Mouse (Mus musculus) cerebellum, adult (tissue): ENCODE results near the gene Adprhl1.

ENCODE experiments used
- ATAC-seq: cut with Nextera tagmentation; 2 replicates; pipeline ENCODE4 v1.9.2; 2017; ENCODE audit warnings: mild to moderate bottlenecking, moderate library complexity, mixed read lengths; ENCODE audit not compliant: insufficient number of reproducible peaks, low FRiP score, low TSS enrichment

Adprhl1 gene

DNA sequence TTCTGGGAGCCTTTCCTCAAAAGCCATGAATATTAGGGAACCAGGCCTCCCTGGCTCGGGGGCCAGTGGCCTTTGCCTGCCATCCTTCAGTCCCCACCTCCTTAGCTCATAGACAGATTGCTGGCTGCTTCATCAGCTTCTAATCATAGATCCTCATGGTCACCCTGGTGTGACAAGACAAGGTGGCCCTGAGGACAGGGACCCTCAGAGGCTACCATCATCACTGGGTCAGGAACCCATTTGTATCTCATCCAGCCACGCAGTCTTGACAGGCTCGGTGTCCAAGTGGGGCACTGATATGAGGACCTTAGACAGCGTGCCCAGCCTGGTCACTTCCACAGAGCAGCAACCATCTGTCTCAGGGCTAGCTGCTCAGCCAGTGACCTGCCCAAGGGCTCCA is 23.5 kb downstream of the Adprhl1 start:
- no peak for ATAC-seq

DNA sequence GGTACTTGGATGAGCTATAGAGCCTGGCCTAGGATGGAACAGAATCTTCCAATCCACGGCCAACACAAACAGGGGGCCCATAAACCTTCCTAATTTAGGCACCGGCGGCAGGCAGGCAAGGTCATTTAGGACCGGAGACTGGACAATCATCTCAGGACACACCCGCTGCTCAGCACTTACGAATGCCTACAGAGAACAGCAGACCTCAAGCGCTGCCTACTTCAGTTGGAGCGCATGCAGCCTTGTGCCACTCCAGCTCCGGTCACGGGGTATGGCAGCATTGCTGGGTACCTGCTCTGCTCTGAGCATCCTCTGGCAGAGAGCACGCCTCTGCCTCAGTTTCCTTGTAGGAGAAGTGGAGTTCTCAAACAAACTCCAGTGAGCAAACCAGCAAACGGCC is 24.2 kb downstream of the Adprhl1 start:
- ATAC-seq, result no peak

DNA sequence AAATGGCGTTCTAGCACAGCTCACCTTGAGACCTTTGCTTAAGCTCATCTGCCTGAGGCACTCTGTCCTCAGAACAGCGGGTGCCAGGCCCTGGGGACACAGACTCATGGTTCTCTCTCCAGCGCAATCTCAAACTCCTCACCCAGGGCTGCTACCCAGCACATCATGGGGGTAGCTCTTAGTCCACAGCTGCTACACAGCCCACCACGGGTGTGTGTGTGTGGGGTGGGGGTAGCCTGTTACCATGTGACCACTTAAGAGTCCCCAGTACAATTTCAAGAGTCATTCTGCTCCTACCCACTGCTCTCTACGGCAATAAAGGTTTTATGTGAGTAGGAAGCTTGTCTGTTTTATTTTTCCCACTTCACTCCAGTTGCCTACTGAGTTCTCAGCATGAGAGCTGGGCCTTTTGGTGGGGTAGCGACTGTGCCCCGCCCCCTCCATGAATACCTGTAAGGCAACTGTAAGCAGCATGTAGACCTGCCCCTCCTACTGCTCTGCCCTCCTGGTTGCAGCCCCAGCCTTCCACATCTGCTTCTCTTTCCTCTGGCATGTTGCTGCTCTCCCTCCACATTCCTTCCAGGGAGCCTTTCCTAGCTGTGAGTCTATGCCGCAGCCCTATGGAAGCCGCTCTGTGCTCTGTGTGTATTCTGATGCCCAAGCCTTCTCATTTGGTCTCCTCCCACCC is 24.9 kb downstream of the Adprhl1 start:
- ATAC-seq, result no peak

DNA sequence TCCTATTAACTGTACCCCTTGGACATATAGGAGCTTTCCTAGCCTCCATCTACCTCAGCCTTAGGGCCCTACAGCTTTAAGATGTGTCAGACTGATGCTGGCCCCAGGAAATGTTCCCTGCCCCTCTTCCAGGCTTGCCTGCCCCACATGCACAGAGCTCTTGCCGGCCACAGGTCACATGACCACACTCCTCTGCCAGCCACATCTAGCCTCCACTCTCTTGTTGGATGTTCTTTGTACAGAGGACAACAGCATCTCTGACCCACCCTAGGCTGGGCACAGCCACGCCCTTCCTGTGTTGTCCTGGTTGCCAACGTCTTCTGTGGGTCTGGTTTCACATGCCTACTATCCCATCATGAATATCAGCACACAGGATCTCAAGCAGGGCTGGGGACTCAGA is 26.8 kb downstream of the Adprhl1 start:
- ATAC-seq, result no peak

DNA sequence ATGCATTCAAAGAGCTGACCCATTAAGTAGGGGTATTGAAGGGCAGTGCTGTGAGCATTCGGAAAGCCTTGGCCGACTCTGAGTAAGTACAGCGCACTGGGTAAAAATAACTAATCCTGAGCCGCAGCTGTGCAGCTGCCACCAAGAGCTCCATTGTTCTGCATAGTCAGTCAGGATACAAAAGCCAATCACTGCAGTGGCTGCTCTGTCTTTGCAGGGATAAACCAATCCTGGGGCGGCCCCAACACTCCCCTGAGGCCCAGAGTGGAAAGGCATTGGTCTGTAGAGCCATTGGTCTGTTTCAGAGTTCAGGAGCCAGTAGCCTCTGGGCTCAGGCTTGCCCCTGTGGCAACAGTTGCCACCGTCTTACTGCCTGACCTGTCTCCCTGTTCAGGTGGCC is 27.7 kb downstream of the Adprhl1 start:
- ATAC-seq, result no peak

DNA sequence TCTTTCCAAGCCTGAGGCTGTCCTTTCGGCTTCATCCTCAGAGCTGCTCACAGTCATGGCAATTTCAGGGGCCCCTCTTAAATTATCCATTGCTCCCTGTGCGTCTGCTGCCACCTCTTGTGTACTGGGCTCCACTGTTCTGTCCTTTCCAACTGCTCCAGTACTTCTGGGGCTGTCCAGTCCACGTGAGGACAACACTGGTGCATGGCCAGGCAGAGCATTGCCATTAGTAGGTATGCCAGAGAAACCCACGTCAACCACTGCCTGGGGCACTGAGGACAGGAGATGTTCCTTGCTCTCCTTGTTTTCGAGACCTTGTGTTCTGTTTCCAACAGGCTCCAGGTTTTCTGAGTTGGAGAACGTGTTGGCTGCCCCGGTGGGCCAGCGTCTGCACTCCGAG is 29.5 kb downstream of the Adprhl1 start:
- no peak for ATAC-seq

DNA sequence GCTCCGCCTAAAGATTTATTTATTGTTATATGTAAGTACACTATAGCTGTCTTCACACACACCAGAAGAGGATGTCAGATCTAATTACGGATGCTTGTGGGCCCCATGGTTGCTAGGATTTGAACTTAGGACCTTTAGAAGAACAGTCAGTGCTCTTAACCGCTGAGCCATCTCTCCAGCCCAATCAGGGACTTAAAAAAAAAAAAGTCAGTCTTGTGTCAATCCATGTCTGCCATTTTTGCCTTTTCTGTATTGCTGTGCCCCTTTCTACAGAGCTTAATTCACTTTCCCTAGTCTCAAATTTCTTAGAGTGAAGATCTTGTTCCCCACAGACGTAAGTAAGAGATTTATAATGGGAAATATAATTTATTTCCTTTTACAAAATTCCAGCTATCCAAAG is 35.5 kb downstream of the Adprhl1 start:
- ATAC-seq, result no peak

DNA sequence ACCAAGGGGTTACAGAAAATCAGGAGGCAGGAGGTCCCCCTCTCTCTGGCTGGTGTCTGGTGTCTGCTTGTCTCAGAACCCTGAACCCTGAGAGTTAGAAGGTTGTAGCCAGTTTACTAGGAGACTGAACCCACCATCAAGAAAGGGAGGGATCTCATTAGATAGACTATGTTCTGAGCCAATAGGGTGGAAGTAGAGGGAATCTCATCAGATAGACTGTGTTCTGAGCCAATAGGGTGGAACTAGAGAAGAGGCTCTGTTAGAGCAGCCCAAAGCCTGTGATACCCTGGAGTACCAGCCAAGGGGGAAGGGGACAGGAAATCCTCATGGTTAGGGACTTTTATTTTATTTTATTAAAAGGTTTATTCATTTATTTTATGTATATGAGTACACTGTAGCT is 36.0 kb downstream of the Adprhl1 start:
- ATAC-seq, result no peak

DNA sequence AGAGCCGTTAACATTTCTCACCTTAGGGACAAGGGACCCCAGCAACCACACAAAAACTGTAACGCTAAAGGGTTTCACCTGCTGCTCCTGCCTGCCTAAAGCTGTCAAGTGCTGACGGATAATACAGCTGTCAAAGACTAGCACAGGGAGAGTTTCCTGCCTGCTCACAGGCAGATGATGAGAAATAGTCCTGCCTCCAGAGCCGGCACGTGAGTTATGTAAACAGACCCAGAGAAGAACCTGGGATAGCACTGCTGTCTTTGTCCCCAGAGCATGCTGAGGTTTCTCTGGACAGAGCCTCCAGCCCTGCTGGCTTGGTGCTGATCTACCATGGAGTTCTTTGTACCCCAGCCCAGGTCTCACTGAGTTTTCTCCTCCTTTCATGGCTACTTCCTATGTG is 36.9 kb downstream of the Adprhl1 start:
- ATAC-seq, result no peak

DNA sequence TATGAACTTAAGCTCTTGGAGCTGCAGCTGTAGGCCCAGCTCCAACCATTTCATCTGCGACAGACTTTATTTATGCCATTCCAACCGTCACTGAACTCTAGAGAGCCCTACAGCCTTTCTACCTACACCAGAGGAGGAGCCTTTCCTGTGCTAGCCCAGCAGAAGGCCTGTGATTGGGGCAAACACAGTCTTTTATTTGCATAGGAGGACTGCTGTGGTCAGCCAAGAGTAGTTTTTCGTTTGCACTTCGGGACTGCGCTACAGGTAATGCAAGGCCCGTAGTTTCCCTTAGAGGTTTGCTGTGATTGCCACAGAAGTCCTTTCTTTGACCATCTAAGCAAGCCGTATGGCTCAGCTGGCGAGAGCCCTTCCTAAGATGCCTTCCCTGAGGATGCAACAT is 37.6 kb downstream of the Adprhl1 start:
- ATAC-seq, result no peak

DNA sequence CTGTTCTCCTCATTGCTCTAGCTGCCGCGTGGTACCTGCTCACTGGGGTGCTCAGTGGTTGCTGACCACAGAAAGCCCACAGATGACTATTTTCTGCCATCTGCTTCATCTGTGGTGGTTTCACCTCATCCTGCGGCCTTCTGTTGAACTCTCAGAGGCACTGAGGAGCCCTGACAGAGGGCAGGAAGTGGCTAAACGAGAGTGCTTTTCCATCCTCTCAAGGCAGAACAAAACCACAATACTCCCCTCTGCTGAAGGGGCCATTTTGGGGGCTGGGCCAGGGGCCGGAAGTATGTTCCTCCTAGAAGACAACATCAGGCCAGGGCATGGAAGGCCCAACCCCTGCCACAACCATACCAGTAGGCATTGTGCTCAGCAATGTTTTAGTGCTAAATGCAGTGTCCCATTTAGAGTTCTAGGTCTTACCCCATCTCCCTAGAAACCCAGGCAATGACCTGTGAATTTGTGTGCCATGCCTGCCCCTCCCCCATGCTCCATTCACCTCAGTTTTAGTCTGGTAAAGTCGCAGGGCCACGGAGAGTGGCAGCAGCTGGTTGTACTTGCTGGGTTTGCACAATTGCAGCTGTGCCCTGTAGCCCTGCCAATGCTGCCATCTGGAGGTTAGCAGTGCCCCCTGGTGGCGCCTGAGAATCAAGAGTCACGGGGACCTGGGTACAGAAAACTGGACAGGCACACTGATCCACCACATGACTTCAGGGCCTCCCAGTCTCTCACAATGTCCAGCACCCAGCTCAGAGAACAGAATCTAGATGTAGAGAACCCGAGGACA is 40.3 kb downstream of the Adprhl1 start:
- ATAC-seq, result 0 out of 2 replicates have a peak, but pooled peaks have one; percentile 36

DNA sequence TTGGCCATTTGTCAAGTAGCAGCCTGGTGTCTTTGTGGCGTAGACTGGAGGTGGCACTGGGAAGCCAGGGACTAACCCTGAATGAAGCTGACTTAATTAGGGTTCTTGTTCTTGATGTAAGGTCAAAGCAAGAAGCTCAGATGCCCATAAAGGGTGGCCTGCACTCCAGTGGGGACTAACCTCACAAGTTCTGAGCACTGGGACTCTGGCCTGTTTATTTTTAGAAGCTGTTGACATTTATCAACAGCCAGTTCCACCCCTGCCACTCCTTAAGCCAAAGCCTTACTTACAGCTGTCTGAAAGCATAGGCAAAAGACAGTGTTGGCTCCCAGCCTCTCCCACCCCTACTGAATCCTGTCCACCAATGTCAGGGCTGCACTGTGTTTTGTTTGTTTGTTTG is 44.2 kb downstream of the Adprhl1 start:
- no peak for ATAC-seq

DNA sequence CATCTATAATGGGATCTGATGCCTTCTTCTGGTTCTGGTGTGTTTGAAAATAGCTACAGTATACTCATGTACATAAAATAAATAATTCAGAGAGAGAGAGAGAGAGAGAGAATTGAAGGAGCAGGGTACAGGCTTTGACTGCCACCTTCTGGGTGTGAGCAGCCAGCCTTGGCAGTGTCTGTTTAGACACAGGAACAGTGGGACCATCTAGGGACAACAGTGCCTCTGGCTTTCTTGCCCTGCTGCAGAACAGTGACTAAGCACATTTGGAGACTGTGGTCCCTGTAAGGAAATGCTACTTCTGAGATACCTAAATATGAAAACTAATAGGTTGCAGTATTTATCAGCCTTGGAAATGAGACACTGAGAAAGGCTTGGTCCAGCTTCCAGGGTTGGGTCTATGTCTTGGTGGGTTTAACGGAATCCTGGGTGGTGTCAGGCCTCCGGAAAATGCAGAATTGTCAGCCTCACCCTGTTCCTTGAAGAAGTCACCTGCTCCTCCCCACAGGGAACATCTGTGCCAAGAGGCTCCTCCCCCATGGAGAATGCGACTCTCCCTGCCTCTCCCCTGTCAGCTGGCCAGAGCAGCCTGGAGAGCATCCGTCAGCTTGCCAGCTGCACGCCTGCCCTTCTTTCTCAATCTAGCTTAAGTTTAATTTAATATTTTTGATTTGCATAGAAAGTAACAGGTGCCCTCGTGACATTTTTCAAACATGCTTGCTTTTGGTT is 45.2 kb downstream of the Adprhl1 start:
- ATAC-seq, result no peak

DNA sequence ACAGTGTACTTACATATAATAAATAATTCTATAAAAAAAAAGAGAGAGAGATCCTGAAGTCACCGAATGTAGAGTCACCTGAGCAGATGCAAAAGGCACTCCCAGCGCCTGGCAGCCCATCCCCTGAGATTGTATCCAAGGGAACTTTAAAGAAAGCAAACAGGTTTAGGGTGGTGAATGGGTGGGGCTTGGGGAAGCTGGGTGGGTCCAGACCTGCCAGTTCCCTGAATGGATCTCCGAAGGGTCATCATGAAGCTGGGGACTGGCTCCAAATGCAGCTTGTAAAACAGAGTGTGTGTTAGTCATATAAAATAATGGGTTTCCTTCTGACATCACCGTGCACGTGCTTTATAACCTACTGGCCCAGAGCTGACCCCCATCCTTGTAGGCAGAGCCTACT is 47.7 kb downstream of the Adprhl1 start:
- ATAC-seq, result no peak

DNA sequence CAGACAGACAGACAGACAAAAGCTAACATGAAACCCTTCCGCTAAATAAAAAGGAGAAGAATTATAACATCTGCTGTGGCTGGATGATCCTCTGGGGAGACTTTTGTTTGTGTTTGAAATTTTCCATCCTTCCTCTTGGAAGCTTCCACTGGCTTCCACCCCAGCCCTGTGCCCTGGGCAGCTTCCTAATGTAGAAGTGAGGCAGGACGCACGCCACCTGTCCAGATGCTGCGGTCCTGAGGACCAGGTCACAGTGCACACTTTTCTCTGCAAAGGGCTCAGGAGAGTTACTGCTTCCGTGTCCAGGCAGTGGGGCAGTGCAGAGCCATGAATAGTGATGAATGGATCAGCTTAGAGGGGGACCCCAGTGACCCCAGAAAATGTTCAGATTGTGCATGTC is 48.7 kb downstream of the Adprhl1 start:
- ATAC-seq, result no peak

DNA sequence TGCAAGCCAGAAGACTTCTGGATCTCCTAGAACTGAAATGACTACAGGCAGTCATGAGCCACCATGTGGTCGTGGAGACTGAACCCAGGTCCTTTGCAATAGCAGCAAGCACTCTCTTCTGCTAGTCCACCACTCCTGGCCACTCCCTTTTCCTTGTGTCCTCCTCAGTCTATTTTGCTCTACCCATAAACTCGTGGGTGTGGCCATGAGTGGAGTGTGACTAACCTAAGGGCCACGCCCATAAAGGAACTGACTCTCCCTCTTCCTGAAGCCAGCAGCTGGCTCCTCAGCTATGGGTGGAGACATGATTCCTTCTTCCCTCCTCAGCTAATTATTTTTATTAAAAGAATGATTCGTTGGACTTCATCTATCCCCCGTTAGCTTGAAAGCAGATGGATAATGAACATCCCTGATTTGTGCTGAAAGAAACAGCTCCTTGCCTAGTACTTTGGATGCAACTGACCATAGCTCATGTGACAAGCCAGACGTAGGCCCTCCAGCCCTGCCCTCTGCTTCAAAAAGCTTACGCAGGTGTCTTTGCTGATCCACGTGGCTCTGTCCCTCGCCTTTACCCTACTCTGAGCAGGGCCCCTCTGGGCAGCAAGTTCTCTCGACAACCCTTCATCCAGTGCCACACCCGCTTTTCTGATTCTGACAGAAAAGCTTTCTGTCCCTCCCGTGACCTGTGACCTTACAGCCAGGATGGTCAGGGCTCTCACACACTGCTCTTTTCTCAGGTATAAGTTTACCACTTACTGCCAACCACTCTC is 49.4 kb downstream of the Adprhl1 start:
- ATAC-seq, result no peak

DNA sequence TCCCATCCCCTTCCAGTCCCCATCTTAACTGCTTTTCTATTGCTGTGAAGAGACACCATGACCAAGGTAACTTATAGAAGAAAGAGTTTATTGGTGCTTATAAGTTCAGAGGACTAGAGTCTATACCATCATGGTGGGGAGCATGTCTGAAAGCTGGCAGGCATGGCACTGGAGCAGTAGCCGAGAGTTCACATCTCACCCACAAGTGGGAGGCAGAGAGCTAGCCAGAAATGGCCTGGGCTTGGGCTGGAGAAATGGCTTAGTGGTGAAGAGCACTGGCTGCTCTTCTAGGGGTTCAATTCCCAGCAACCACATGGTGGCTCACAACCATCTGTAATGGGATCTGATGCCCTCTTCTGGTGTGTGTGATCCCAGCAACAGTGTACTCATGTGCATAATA is 50.5 kb downstream of the Adprhl1 start:
- no peak for ATAC-seq

DNA sequence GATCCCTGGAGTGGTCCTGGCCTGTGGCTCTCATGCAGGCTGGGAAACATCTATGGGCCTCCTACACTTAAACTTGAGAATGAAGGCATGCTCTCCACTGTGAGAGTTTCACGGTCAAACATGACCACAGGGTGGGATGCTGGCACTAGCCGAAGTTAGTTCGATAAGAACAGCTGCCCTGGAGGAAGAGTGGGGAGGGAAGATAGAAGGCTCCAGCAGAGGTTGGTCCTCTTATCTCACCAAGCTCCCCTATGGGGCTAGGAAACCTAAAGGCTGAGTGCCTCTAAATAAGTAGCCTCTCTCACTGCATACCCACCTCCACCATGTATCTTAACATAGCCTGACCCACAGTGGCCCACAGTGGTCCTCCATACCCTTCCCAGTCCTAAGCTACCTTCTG is 51.2 kb downstream of the Adprhl1 start:
- ATAC-seq, result no peak

DNA sequence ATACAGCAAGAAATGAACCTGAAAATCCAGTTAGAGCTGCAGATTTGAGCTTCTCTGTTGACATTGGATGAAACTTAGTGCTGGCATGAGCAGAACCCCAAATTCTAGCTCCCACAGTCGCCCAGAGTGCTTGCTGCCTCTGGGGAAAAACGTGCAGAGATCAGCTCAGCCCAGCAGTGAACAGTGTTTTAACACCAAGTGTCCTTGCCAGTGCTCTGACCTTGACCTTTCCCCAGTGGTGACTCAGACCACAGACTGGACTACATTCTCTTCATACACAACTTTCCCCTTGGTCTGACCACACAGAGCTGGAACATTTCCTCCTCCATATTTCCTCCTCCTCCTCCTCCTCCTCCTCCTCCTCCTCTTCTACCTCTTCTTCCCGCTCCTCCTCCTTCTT is 51.9 kb downstream of the Adprhl1 start:
- ATAC-seq, result no peak

DNA sequence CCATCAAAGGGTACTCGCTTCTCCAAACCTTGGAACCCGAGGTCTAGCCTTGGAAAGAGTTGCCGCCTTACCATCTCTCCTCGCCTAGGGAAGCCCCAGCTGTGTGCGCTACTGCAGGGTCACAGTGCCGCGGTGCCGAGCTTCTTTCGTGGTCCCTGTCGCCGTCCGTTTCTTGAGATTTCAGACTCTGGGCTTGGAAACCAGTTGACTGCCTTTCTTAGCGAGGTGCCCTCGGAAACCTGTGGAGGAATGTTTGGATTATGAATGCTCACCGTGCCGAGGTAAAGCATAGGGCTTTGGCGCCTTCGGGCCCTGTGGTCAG is 53.0 kb downstream of the Adprhl1 start:
- no peak for ATAC-seq
